In the genomic region with DNA sequence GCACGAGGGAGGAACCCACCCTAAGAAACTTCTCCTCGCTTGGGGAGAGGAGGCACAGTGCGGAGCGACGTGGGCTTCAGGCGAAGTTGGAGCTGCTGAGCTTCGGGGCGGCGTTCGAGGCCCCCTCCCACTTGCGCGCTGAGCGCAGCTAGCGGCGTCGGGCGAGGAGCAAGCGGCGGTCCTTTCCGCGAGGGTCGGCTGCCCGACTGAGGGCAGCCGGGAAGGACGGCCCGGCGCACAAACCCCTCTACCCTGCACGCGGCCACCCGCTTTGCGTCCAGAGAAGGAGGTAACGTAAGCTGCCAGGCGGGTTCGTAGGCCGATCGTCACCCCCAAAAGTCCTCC, we compare ENCODE assay signal across 8 mouse cellular contexts. TPM values are rescaled to one million over a fixed set of nuclear protein-coding genes. Genes with fewer than 3 reads are reported as not detected.
DNase-seq lines count a peak whose midpoint lies in the region; ATAC-seq and TF ChIP-seq lines count a peak whose summit lies in the region.

No protein-coding gene starts in this region.

- H3K9ac ChIP-seq in kidney, postnatal 0 days (ENCODE audit: low read depth, low read length) = peak overlapping the region; percentile 38; the same call in 1 of the 2 replicates
- peak overlapping the region; percentile 67 for H3K9ac ChIP-seq in embryonic facial prominence, embryonic 13.5 days
- peak overlapping the region; percentile 64 for H3K9ac ChIP-seq in hindbrain, embryonic 16.5 days (ENCODE audit: low read depth, low read length)
- H3K9ac ChIP-seq in midbrain, embryonic 15.5 days = peak overlapping the region; percentile 40

- H3K36me3 ChIP-seq in kidney, postnatal 0 days (ENCODE audit: insufficient read depth, low read length) = no peaks in the 10 kb centered on the region
- no peaks in the 10 kb centered on the region for H3K36me3 ChIP-seq in embryonic facial prominence, embryonic 13.5 days
- H3K36me3 ChIP-seq in hindbrain, embryonic 16.5 days (ENCODE audit: control insufficient read depth, insufficient read depth, low read length) = no peaks in the 10 kb centered on the region
- no peaks in the 10 kb centered on the region for H3K36me3 ChIP-seq in midbrain, embryonic 15.5 days (replicated peaks)

- H3K4me2 ChIP-seq in kidney, postnatal 0 days (ENCODE audit: low read length) = peak overlapping the region; percentile 85
- H3K4me2 ChIP-seq in embryonic facial prominence, embryonic 13.5 days = peak overlapping the region; percentile 98
- H3K4me2 ChIP-seq in hindbrain, embryonic 16.5 days (ENCODE audit: low read length) = peak overlapping the region; percentile 88
- H3K4me2 ChIP-seq in midbrain, embryonic 15.5 days = peak overlapping the region; percentile 91

- no peak overlapping the region for H3K27ac ChIP-seq in kidney, postnatal 0 days
- no peak overlapping the region for H3K27ac ChIP-seq in embryonic facial prominence, embryonic 13.5 days
- H3K27ac ChIP-seq in hindbrain, embryonic 16.5 days (ENCODE audit: low read depth, low read length) = no peak overlapping the region
- H3K27ac ChIP-seq in midbrain, embryonic 15.5 days = no peak overlapping the region

- under 1% methylated on average over 36 of the region's 36 CpGs for WGBS in kidney, postnatal 0 days
- under 1% methylated on average over 34 of the region's 36 CpGs for WGBS in embryonic facial prominence, embryonic 13.5 days
- 1% methylated on average over 27 of the region's 36 CpGs for WGBS in hindbrain, embryonic 16.5 days
- under 1% methylated on average over 36 of the region's 36 CpGs for WGBS in midbrain, embryonic 15.5 days

- peaks cover 15% of the 10 kb centered on the region for H3K27me3 ChIP-seq in kidney, postnatal 0 days (ENCODE audit: insufficient read depth, low read length)
- H3K27me3 ChIP-seq in embryonic facial prominence, embryonic 13.5 days = peaks cover 90% of the 10 kb centered on the region
- peaks cover 28% of the 10 kb centered on the region for H3K27me3 ChIP-seq in hindbrain, embryonic 16.5 days (replicated peaks; ENCODE audit: control insufficient read depth, insufficient read depth, low read length)
- H3K27me3 ChIP-seq in midbrain, embryonic 15.5 days (replicated peaks) = peaks cover 49% of the 10 kb centered on the region

- peak; percentile 24 for DNase-seq in kidney, postnatal 0 days (ENCODE audit: low spot score)
- no peak for DNase-seq in kidney, adult 9 months
- no peak for DNase-seq in adrenal gland, adult (ENCODE audit: inconsistent age in 2 of 2, low spot score in 1 of 2)
- DNase-seq in adrenal gland, postnatal 25 days = no peak
- no peak for DNase-seq in cerebellum, postnatal 10 days

- no peaks in the 10 kb centered on the region for H3K9me3 ChIP-seq in kidney, postnatal 0 days (replicated peaks; ENCODE audit: low read length)
- H3K9me3 ChIP-seq in embryonic facial prominence, embryonic 13.5 days = no peaks in the 10 kb centered on the region
- no peaks in the 10 kb centered on the region for H3K9me3 ChIP-seq in hindbrain, embryonic 16.5 days (ENCODE audit: control insufficient read depth, low read length)
- H3K9me3 ChIP-seq in midbrain, embryonic 15.5 days = no peaks in the 10 kb centered on the region

- TF ChIP-seq CTCF in kidney, postnatal 0 days (IDR thresholded peaks at IDR 0.05; ENCODE audit: low read depth) = no peak

- ATAC-seq in kidney, postnatal 0 days (replicated peaks; ENCODE audit: low FRiP score, low read depth) = peak; percentile 19; the same call in 1 of the 2 replicates
- peak; percentile 27; the same call in 1 of the 2 replicates for ATAC-seq in embryonic facial prominence, embryonic 13.5 days (ENCODE audit: insufficient number of reproducible peaks, insufficient read depth, low FRiP score, low TSS enrichment, low read depth)
- peak; percentile 75 for ATAC-seq in hindbrain, embryonic 16.5 days
- ATAC-seq in midbrain, embryonic 15.5 days (replicated peaks) = peak; percentile 79

- H3K4me3 ChIP-seq in kidney, postnatal 0 days (replicated peaks; ENCODE audit: low read depth, low read length) = peak overlapping the region; percentile 47
- H3K4me3 ChIP-seq in embryonic facial prominence, embryonic 13.5 days = peak overlapping the region; percentile 52
- peak overlapping the region; percentile 50 for H3K4me3 ChIP-seq in hindbrain, embryonic 16.5 days (ENCODE audit: low read length)
- peak overlapping the region; percentile 62 for H3K4me3 ChIP-seq in midbrain, embryonic 15.5 days

- H3K4me1 ChIP-seq in kidney, postnatal 0 days (replicated peaks; ENCODE audit: insufficient read depth, low read length) = peaks cover 6% of the 10 kb centered on the region
- H3K4me1 ChIP-seq in embryonic facial prominence, embryonic 13.5 days = peaks cover 8% of the 10 kb centered on the region
- peaks cover 11% of the 10 kb centered on the region for H3K4me1 ChIP-seq in hindbrain, embryonic 16.5 days (ENCODE audit: control insufficient read depth, insufficient read depth, low read depth, low read length)
- H3K4me1 ChIP-seq in midbrain, embryonic 15.5 days = peaks cover 5% of the 10 kb centered on the region

RNA-seq across cellular contexts. Expression of gene Rasd2, which starts 0.5 kb away (rescaled TPM):
- polyA plus RNA-seq in kidney, postnatal 0 days (2015; fragmentation: Nextera tagmentation; extraction: Ambion mirVana) = 1.4 and 1.5 TPM in 2 replicates
- 0.08 and 0.11 TPM in 2 replicates for polyA plus RNA-seq in embryonic facial prominence, embryonic 13.5 days (2015; fragmentation: Nextera tagmentation; extraction: Ambion mirVana)
- 4.0 and 4.1 TPM in 2 replicates for polyA plus RNA-seq in hindbrain, embryonic 16.5 days (2015; fragmentation: Nextera tagmentation; extraction: Ambion mirVana)
- polyA plus RNA-seq in midbrain, embryonic 15.5 days (2015; fragmentation: Nextera tagmentation; extraction: Ambion mirVana) = 3.3 and 4.2 TPM in 2 replicates
- 2.0 and 3.4 TPM in 2 replicates for total RNA-seq in adrenal gland, postnatal 25 days (2021)

Comparison
In these comparisons a context has a peak if more than half of its experiments do, and no peak if none do; other contexts are left out.
1. ATAC-seq: peak in every context shown above with its lines; median percentile 79 in midbrain, embryonic 15.5 days; 75 in hindbrain, embryonic 16.5 days; 27 in embryonic facial prominence, embryonic 13.5 days; 19 in kidney, postnatal 0 days.